Mouse (Mus musculus): ENCODE measurements around the gene Rere. TPM values are rescaled to one million over a fixed set of nuclear protein-coding genes. Genes with fewer than 3 reads are reported as not detected.

Rere gene
- total and polyA plus RNA-seq, 3 experiments = 4.1 to 31.8 TPM; not detected in 1

DNA sequence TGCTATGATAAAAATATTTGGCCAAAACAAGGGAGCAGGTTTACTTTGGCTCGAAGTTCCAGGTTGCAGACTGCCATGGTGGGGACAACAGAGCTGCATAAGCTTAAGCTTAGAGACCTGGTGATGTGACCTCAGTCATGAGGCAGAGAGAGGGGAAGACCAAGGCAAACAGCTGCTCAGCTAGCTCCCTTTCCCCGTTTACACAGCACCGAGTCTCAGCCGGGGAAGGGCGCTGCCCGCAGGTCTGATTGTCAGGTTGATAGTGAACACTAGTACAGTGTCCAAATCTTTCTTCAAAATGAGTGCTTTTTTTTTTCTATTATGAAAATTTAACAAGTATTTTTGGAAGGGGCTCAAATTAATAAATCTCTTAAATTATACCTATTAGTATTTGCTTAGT, 97.9 kb downstream of the Rere start:
- no peak for TF ChIP-seq SMC3 (IDR thresholded peaks at IDR 0.05; ENCODE audit: low read depth, low read length)
- TF ChIP-seq NRF1 (IDR thresholded peaks at IDR 0.05; ENCODE audit: insufficient read depth, low read depth, low read length, poor library complexity, severe bottlenecking) = no peak
- TF ChIP-seq KAT2A (conservative IDR thresholded peaks at IDR 0.05; ENCODE audit: low read depth, low read length) = no peak
- no peak for TF ChIP-seq POLR2AphosphoS2 (IDR thresholded peaks at IDR 0.05; ENCODE audit: low read length)
- no peak for TF ChIP-seq USF2 (IDR thresholded peaks at IDR 0.05; ENCODE audit: borderline replicate concordance in 1 of 2, insufficient read depth in 1 of 2, low read depth in 1 of 2, low read length in 2 of 2)
- no peak for TF ChIP-seq CTCF (IDR thresholded peaks at IDR 0.05 in 2 of 3, conservative IDR thresholded peaks at IDR 0.05 in 1 of 3; ENCODE audit: control insufficient read depth in 1 of 3, insufficient read depth in 1 of 3, low read depth in 2 of 3, low read length in 3 of 3, poor library complexity in 1 of 3, severe bottlenecking in 1 of 3)
- no peak for TF ChIP-seq JUND (IDR thresholded peaks at IDR 0.05; ENCODE audit: low read depth, low read length)
- no peak for TF ChIP-seq EP300 (IDR thresholded peaks at IDR 0.05; ENCODE audit: low read depth in 1 of 2, low read length in 2 of 2)
- no peak for TF ChIP-seq TBP (IDR thresholded peaks at IDR 0.05; ENCODE audit: low read depth, low read length)
- TF ChIP-seq ZMIZ1 (IDR thresholded peaks at IDR 0.05; ENCODE audit: low read depth, low read length) = no peak
- no peak for TF ChIP-seq GABPA (IDR thresholded peaks at IDR 0.05; ENCODE audit: low read depth, low read length)
- TF ChIP-seq RCOR1 (IDR thresholded peaks at IDR 0.05; ENCODE audit: low read depth, low read length) = no peak
- TF ChIP-seq ZKSCAN1 (IDR thresholded peaks at IDR 0.05; ENCODE audit: low read depth, low read length) = no peak
- TF ChIP-seq BHLHE40 (IDR thresholded peaks at IDR 0.05; ENCODE audit: borderline replicate concordance, low read depth, low read length) = no peak
- no peak for TF ChIP-seq MAFK (IDR thresholded peaks at IDR 0.05; ENCODE audit: borderline replicate concordance, low read depth, low read length)
- no peak for TF ChIP-seq RAD21 (IDR thresholded peaks at IDR 0.05; ENCODE audit: low read depth, low read length)
- no peak for TF ChIP-seq MYB (IDR thresholded peaks at IDR 0.05; ENCODE audit: low read depth, low read length)
- TF ChIP-seq MAX (IDR thresholded peaks at IDR 0.05; ENCODE audit: low read length) = no peak
- no peak for TF ChIP-seq ELF1 (IDR thresholded peaks at IDR 0.05; ENCODE audit: low read depth, low read length)
- Histone ChIP-seq H3K4me3 (ENCODE audit: control insufficient read depth in 1 of 2, insufficient read depth in 1 of 2, low read depth in 2 of 2, low read length in 2 of 2) (no peak overlapping the region), H3K9me3 (replicated peaks; ENCODE audit: insufficient read depth, low read length) (no peaks in the 10 kb centered on the region), H3K36me3 (ENCODE audit: control insufficient read depth in 1 of 2, insufficient read depth in 2 of 2, low read length in 2 of 2) (peaks cover 0 to under 1% of the 10 kb centered on the region in 2 experiments; a peak in 2 of 4 replicates), H3K79me2 (ENCODE audit: control insufficient read depth, insufficient read depth, low read length, poor library complexity) (peaks cover 10% of the 10 kb centered on the region), H3K9ac (ENCODE audit: control insufficient read depth, low read depth, low read length, poor library complexity, severe bottlenecking) (no peak overlapping the region), H3K4me1 (ENCODE audit: control insufficient read depth in 1 of 2, insufficient read depth in 2 of 2, low read length in 2 of 2) (no peaks in the 10 kb centered on the region; a peak in 1 of 4 replicates), H3K27me3 (ENCODE audit: control insufficient read depth in 1 of 2, insufficient read depth in 2 of 2, low read length in 2 of 2) (no peaks in the 10 kb centered on the region), H3K27ac (ENCODE audit: control insufficient read depth, low read depth, low read length) (no peak overlapping the region)
- DNase-seq (ENCODE audit: low read depth, low spot score) = no peak

- H3K36me3 ChIP-seq (ENCODE audit: control insufficient read depth in 1 of 2, insufficient read depth in 2 of 2, low read length in 2 of 2) = no peaks in the 10 kb centered on the region
- DNase-seq (ENCODE audit: low read depth, low spot score) = no peak
- H3K4me1 ChIP-seq (ENCODE audit: control insufficient read depth in 1 of 2, insufficient read depth in 2 of 2, low read length in 2 of 2) = no peaks in the 10 kb centered on the region
- peaks cover 6% of the 10 kb centered on the region for H3K79me2 ChIP-seq (ENCODE audit: control insufficient read depth, insufficient read depth, low read length, poor library complexity)
- H3K27me3 ChIP-seq (ENCODE audit: control insufficient read depth in 1 of 2, insufficient read depth in 2 of 2, low read length in 2 of 2) = no peaks in the 10 kb centered on the region
- H3K4me3 ChIP-seq (ENCODE audit: control insufficient read depth in 1 of 2, insufficient read depth in 1 of 2, low read depth in 2 of 2, low read length in 2 of 2) = no peak overlapping the region
- H3K9me3 ChIP-seq (replicated peaks; ENCODE audit: insufficient read depth, low read length) = no peaks in the 10 kb centered on the region
- H3K27ac ChIP-seq (ENCODE audit: control insufficient read depth, low read depth, low read length) = no peak overlapping the region
- TF ChIP-seq ETS1 (IDR thresholded peaks at IDR 0.05; ENCODE audit: low read depth, low read length) (no peak), USF2 (IDR thresholded peaks at IDR 0.05; ENCODE audit: borderline replicate concordance in 1 of 2, insufficient read depth in 1 of 2, low read depth in 1 of 2, low read length in 2 of 2) (no peak), GATA1 (IDR thresholded peaks at IDR 0.05; ENCODE audit: low read depth, low read length) (no peak), UBTF (IDR thresholded peaks at IDR 0.05; ENCODE audit: borderline replicate concordance, insufficient read depth, low read depth, low read length) (no peak), EP300 (IDR thresholded peaks at IDR 0.05; ENCODE audit: low read depth in 1 of 2, low read length in 2 of 2) (no peak)
- no peak overlapping the region for H3K9ac ChIP-seq (ENCODE audit: control insufficient read depth, low read depth, low read length, poor library complexity, severe bottlenecking)
Measured at GRCm38 (mm10) chr4:150379772-150380171, 98.3 kb downstream of the Rere start.

Measured in MEL (cell line).